Mouse (Mus musculus) bone marrow macrophage, adult 2 months (primary cell): Measurements from ENCODE around the gene Spef1.

Experiments
- CTCF ChIP-seq: IDR thresholded peaks from 2 replicates; pipeline ENCODE4 v1.5.1; 2012; ENCODE audit warnings: low read depth, mild to moderate bottlenecking, low read length, moderate library complexity
- POLR2A ChIP-seq: IDR thresholded peaks from 2 replicates; pipeline ENCODE4 v1.6.1; 2012; ENCODE audit warnings: mild to moderate bottlenecking, low read depth, low read length, borderline replicate concordance

DNA sequence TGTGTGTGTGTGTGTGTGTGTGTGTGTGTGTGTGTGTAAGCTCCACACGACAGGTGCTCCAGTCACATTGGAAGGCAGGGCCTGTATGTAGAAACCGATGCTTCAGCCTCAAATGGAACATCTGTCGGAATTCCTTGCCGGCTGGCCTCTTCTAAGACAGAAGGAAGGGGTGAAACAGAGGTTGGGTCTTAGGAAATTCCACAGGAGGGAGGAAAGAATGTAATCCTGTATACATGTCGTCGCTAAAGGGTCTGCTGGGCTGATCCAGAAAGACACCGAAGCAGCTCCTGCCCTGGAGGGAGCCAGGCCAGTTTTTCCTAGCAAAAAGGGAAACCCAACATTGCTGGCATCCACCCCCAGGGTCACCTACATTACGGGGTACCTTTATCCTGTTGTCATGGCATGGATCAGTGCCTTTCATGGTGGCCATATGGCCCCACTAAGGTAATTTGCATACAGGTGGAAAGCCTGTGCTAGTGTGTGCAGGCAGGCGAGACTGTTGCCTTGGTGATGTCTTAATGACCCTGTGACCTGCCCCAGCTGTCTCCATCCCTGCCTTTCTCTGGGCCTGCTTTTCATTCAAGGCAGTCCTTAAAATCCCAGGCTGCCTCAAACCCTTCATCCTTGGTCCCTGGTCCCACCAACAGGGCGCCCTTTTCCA lies 3.4 kb upstream of the Spef1 start:
- TF ChIP-seq CTCF = no peak
- TF ChIP-seq POLR2A = no peak
